18 mouse cellular contexts compared by ENCODE assay signal in genomic region chr11:22828988-22829632, GRCm38 (mm10). TPM values are rescaled to one million over a fixed set of nuclear protein-coding genes. Genes with fewer than 3 reads are reported as not detected.
DNase-seq lines count a peak whose midpoint lies in the region; ATAC-seq and TF ChIP-seq lines count a peak whose summit lies in the region.
"Had no signal": no experiment of that assay in that cellular context is flagged by ENCODE, and none has a peak within 500 bp of the region (broad histone marks: within the 10 kb centered on the region; RNA-seq: fewer than 3 reads in every experiment).

No protein-coding gene starts in this region.

- DNase-seq in forebrain, embryonic 14.5 days (ENCODE audit: low spot score), result peak; percentile 21
- DNase-seq in forebrain, embryonic 11.5 days (ENCODE audit: low spot score), result no peak
- DNase-seq in right cerebral cortex, adult 18-20 months, result peak; percentile 18
- no peak for DNase-seq in right cerebral cortex, adult 2 months (ENCODE audit: low spot score in 2 of 2)
- no peak for DNase-seq in G1E (ENCODE audit: low spot score)
- DNase-seq in forebrain, postnatal 0 days, result peak; percentile 51
- DNase-seq in layer of hippocampus, adult 9-10 months (ENCODE audit: low spot score), result no peak
- no peak for DNase-seq in lung, postnatal 14 days
- DNase-seq: embryo, embryonic 11 days; heart, postnatal 14 days; kidney, adult 8-10 months; kidney, postnatal 14 days; layer of hippocampus, adult 9-11 months; liver, embryonic 13.5 days; lung, embryonic 14.5 days had no signal

- ATAC-seq in forebrain, embryonic 14.5 days, result no peak; the same call in 1 of the 2 replicates
- no peak for ATAC-seq in forebrain, embryonic 11.5 days (replicated peaks; ENCODE audit: low FRiP score)
- no peak for ATAC-seq in G1E (ENCODE audit: extremely low read depth, insufficient number of reproducible peaks, low FRiP score, poor library complexity, severe bottlenecking)
- ATAC-seq in forebrain, postnatal 0 days, result peak; percentile 82

- no peak for TF ChIP-seq CTCF in G1E (IDR thresholded peaks at IDR 0.05; ENCODE audit: low read depth, low read length)
- TF ChIP-seq CTCF in forebrain, postnatal 0 days (IDR thresholded peaks at IDR 0.05; ENCODE audit: low read depth), result no peak

- no peaks in the 10 kb centered on the region for H3K36me3 ChIP-seq in forebrain, embryonic 14.5 days (ENCODE audit: control insufficient read depth, insufficient read depth, low read length)
- H3K36me3 ChIP-seq in forebrain, embryonic 11.5 days (ENCODE audit: control insufficient read depth, insufficient read depth, low read length), result no peaks in the 10 kb centered on the region
- H3K36me3 ChIP-seq in G1E (replicated peaks), result peaks cover 82% of the 10 kb centered on the region
- H3K36me3 ChIP-seq in forebrain, postnatal 0 days (ENCODE audit: insufficient read depth), result no peaks in the 10 kb centered on the region
- H3K36me3 ChIP-seq: hindbrain, embryonic 12.5 days; limb, embryonic 13.5 days had no signal

- no peaks in the 10 kb centered on the region for H3K9me3 ChIP-seq in forebrain, embryonic 14.5 days (replicated peaks; ENCODE audit: control insufficient read depth, low read length)
- H3K9me3 ChIP-seq in forebrain, embryonic 11.5 days (ENCODE audit: control insufficient read depth, low read length), result no peaks in the 10 kb centered on the region; the same call in 1 of the 2 replicates
- H3K9me3 ChIP-seq in G1E (replicated peaks), result 0 out of 2 replicates have a peak, but pooled peaks cover 2% of the 10 kb centered on the region
- no peaks in the 10 kb centered on the region for H3K9me3 ChIP-seq in forebrain, postnatal 0 days (ENCODE audit: low read length)
- H3K9me3 ChIP-seq: heart, embryonic 12.5 days; hindbrain, embryonic 12.5 days; limb, embryonic 13.5 days; liver, embryonic 13.5 days had no signal

- H3K4me2 ChIP-seq in forebrain, embryonic 14.5 days (ENCODE audit: low read length), result no peak overlapping the region
- no peak overlapping the region for H3K4me2 ChIP-seq in forebrain, embryonic 11.5 days (ENCODE audit: low read depth, low read length, severe bottlenecking)
- H3K4me2 ChIP-seq in forebrain, postnatal 0 days (ENCODE audit: low read depth), result no peak overlapping the region
- H3K4me2 ChIP-seq: heart, embryonic 12.5 days; hindbrain, embryonic 12.5 days; limb, embryonic 13.5 days; liver, embryonic 13.5 days; lung, embryonic 14.5 days had no signal

- H3K4me1 ChIP-seq in forebrain, embryonic 14.5 days (ENCODE audit: control insufficient read depth, insufficient read depth, low read length), result no peaks in the 10 kb centered on the region
- H3K4me1 ChIP-seq in forebrain, embryonic 11.5 days (replicated peaks; ENCODE audit: control insufficient read depth, insufficient read depth, low read length), result no peaks in the 10 kb centered on the region
- H3K4me1 ChIP-seq in G1E (ENCODE audit: insufficient read depth, low read depth, low read length), result peaks cover 42% of the 10 kb centered on the region
- H3K4me1 ChIP-seq in forebrain, postnatal 0 days (ENCODE audit: insufficient read depth), result no peaks in the 10 kb centered on the region; the same call in 1 of the 2 replicates

- no peak overlapping the region for H3K9ac ChIP-seq in forebrain, embryonic 14.5 days (ENCODE audit: low read length)
- H3K9ac ChIP-seq in forebrain, embryonic 11.5 days (ENCODE audit: low read length), result no peak overlapping the region
- H3K9ac ChIP-seq in forebrain, postnatal 0 days, result no peak overlapping the region
- H3K9ac ChIP-seq: heart, embryonic 12.5 days; hindbrain, embryonic 12.5 days; limb, embryonic 13.5 days; liver, embryonic 13.5 days; lung, embryonic 14.5 days had no signal

- H3K27ac ChIP-seq in forebrain, embryonic 14.5 days (ENCODE audit: low read depth, low read length), result no peak overlapping the region
- no peak overlapping the region for H3K27ac ChIP-seq in forebrain, embryonic 11.5 days (ENCODE audit: low read depth, low read length)
- no peak overlapping the region for H3K27ac ChIP-seq in forebrain, postnatal 0 days (ENCODE audit: low read depth, low read length)
- H3K27ac ChIP-seq: hindbrain, embryonic 12.5 days; limb, embryonic 13.5 days; liver, embryonic 13.5 days had no signal

- 98% methylated on average over 15 of the region's 15 CpGs for WGBS in forebrain, embryonic 14.5 days
- 95% methylated on average over 15 of the region's 15 CpGs for WGBS in forebrain, embryonic 11.5 days
- 92% methylated on average over 15 of the region's 15 CpGs for WGBS in forebrain, postnatal 0 days

- H3K27me3 ChIP-seq in forebrain, embryonic 14.5 days (replicated peaks; ENCODE audit: control insufficient read depth, insufficient read depth, low read length), result no peaks in the 10 kb centered on the region
- no peaks in the 10 kb centered on the region for H3K27me3 ChIP-seq in forebrain, embryonic 11.5 days (ENCODE audit: control insufficient read depth, insufficient read depth, low read length)
- no peaks in the 10 kb centered on the region for H3K27me3 ChIP-seq in G1E (ENCODE audit: insufficient read depth, low read length)
- no peaks in the 10 kb centered on the region for H3K27me3 ChIP-seq in forebrain, postnatal 0 days (ENCODE audit: insufficient read depth, low read length)
- H3K27me3 ChIP-seq: heart, embryonic 12.5 days; hindbrain, embryonic 12.5 days; limb, embryonic 13.5 days; liver, embryonic 13.5 days had no signal

- no peak overlapping the region for H3K4me3 ChIP-seq in forebrain, embryonic 14.5 days (ENCODE audit: low read depth, low read length)
- no peak overlapping the region for H3K4me3 ChIP-seq in forebrain, embryonic 11.5 days (ENCODE audit: low read depth, low read length)
- H3K4me3 ChIP-seq in G1E (ENCODE audit: low read depth, low read length), result peak overlapping the region; percentile 38; the same call in 1 of the 2 replicates
- no peak overlapping the region for H3K4me3 ChIP-seq in forebrain, postnatal 0 days (ENCODE audit: low read depth, low read length)
- H3K4me3 ChIP-seq: heart, embryonic 12.5 days; hindbrain, embryonic 12.5 days; limb, embryonic 13.5 days; liver, embryonic 13.5 days had no signal

RNA-seq across cellular contexts. Expression of gene B3gnt2, which starts 31.7 kb away (rescaled TPM):
- polyA plus RNA-seq in forebrain, embryonic 14.5 days (2014; fragmentation: Nextera tagmentation; extraction: Ambion mirVana), result 2.3 and 3.8 TPM in 2 replicates
- 2.4 and 2.8 TPM in 2 replicates for polyA plus RNA-seq in forebrain, embryonic 11.5 days (2014; fragmentation: Nextera tagmentation; extraction: Ambion mirVana)
- total RNA-seq in G1E (2014; fragmentation: Nextera tagmentation) (57.9 and 65.7 TPM in 2 replicates), G1E (2017) (26.3 and 43.4 TPM in 2 replicates)
- 8.8 and 11.5 TPM in 2 replicates for polyA plus RNA-seq in G1E (2012)
- total RNA-seq in forebrain, postnatal 0 days (2014; rRNA removed), result 3.1 and 6.7 TPM in 2 replicates
- 3.0 and 3.6 TPM in 2 replicates for polyA plus RNA-seq in forebrain, postnatal 0 days (2015; fragmentation: Nextera tagmentation; extraction: Ambion mirVana)

Comparison
In these comparisons a context has a peak if more than half of its experiments do, and no peak if none do; other contexts are left out.
1. DNase-seq: peak in forebrain, embryonic 14.5 days (single experiment), right cerebral cortex, adult 18-20 months (single experiment) and forebrain, postnatal 0 days (single experiment); none in forebrain, embryonic 11.5 days (single experiment), right cerebral cortex, adult 2 months (0 of 2), G1E (single experiment), layer of hippocampus, adult 9-10 months (single experiment) and lung, postnatal 14 days (single experiment).